Comparison of ENCODE assay signal across 19 mouse cellular contexts in the genomic region with DNA sequence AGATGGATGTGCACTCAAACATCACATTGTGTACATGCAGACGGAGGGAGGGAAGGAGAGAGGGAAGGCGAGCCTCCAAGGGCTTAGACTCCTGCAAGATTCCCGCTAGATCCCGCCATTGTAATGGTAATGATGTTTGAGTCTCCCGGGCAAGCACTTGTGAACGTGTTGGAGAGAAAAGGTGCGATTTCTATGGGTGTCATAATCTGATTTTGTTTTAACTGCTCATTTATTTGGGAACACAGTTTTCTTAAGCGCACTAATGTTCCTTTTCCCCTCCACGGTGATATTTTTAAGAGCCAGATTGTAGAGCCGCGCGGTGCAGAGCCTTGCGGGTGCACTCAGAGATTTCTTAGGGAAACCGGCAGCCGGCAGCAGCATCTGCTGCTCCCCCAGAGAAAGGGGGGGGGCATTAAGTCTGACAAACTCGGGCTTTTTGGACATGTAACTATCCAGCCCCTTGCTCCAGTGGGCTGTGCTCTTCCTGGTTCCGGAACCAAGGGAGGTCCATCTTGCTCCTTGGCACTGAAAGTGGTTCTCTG. TPM values are rescaled to one million over a fixed set of nuclear protein-coding genes. Genes with fewer than 3 reads are reported as not detected.
A peak's percentile ranks its signal among the peaks of the same experiment; 100 is the strongest.
DNase-seq lines count a peak whose midpoint lies in the region; ATAC-seq and TF ChIP-seq lines count a peak whose summit lies in the region.
"Had no signal": no experiment of that assay in that cellular context is flagged by ENCODE, and none has a peak within 500 bp of the region (broad histone marks: within the 10 kb centered on the region; RNA-seq: fewer than 3 reads in every experiment).

No protein-coding gene starts in this region.

- no peak for DNase-seq in testis, postnatal 10 days (ENCODE audit: low spot score)
- DNase-seq in forebrain, embryonic 11.5 days (ENCODE audit: low spot score): peak; percentile 69
- DNase-seq in hindbrain, postnatal 0 days (ENCODE audit: low spot score): peak; percentile 44
- DNase-seq in telencephalon, adult 2 months (ENCODE audit: low read depth, low spot score): peak; percentile 61
- DNase-seq in ovary, postnatal 14 days (ENCODE audit: low spot score): no peak
- DNase-seq in cerebellum, adult 9-11 months: no peak
- DNase-seq in urinary bladder, postnatal 25 days (ENCODE audit: low spot score): no peak
- DNase-seq: adrenal gland, adult 2 months; cerebellum, adult 11-12 months; kidney, postnatal 25 days; thymus, postnatal 4 days had no signal

- H3K27me3 ChIP-seq in testis, adult 2 months (ENCODE audit: control insufficient read depth, insufficient read depth, low read length): no peaks in the 10 kb centered on the region
- H3K27me3 ChIP-seq in forebrain, embryonic 11.5 days (ENCODE audit: control insufficient read depth, insufficient read depth, low read length): no peaks in the 10 kb centered on the region
- H3K27me3 ChIP-seq in hindbrain, postnatal 0 days (ENCODE audit: insufficient read depth, low read length): no peaks in the 10 kb centered on the region

- no peak for TF ChIP-seq CTCF in testis, adult 2 months (IDR thresholded peaks at IDR 0.05; ENCODE audit: control insufficient read depth, insufficient read depth, insufficient replicate concordance, low read depth, low read length)
- no peak for TF ChIP-seq CTCF in hindbrain, postnatal 0 days (IDR thresholded peaks at IDR 0.05; ENCODE audit: low read depth)

- peak overlapping the region; percentile 32; the same call in 1 of the 2 replicates for H3K9ac ChIP-seq in forebrain, embryonic 11.5 days (ENCODE audit: low read length)
- H3K9ac ChIP-seq in hindbrain, postnatal 0 days (replicated peaks; ENCODE audit: low read length): no peak overlapping the region
- H3K9ac ChIP-seq: limb, embryonic 12.5 days; lung, embryonic 15.5 days had no signal

- no peaks in the 10 kb centered on the region; the same call in 1 of the 2 replicates for H3K4me1 ChIP-seq in testis, adult 2 months (ENCODE audit: control insufficient read depth, insufficient read depth, low read length)
- peaks cover 13% of the 10 kb centered on the region for H3K4me1 ChIP-seq in forebrain, embryonic 11.5 days (replicated peaks; ENCODE audit: control insufficient read depth, insufficient read depth, low read length)
- H3K4me1 ChIP-seq in hindbrain, postnatal 0 days (ENCODE audit: insufficient read depth, low read length): peaks cover 13% of the 10 kb centered on the region; the same call in 1 of the 2 replicates
- H3K4me1 ChIP-seq: limb, embryonic 12.5 days; lung, embryonic 15.5 days had no signal

- TF ChIP-seq POLR2A in testis, adult 2 months (IDR thresholded peaks at IDR 0.05; ENCODE audit: control insufficient read depth, low read depth, low read length): no peak

- peak; percentile 87 for ATAC-seq in forebrain, embryonic 11.5 days (replicated peaks; ENCODE audit: low FRiP score)
- no peak for ATAC-seq in hindbrain, postnatal 0 days

- H3K4me3 ChIP-seq in testis, adult 2 months (ENCODE audit: control insufficient read depth, low read depth, low read length): peak overlapping the region; percentile 33; the same call in 1 of the 2 replicates
- peak overlapping the region; percentile 16; the same call in 1 of the 2 replicates for H3K4me3 ChIP-seq in forebrain, embryonic 11.5 days (ENCODE audit: low read depth, low read length)
- no peak overlapping the region for H3K4me3 ChIP-seq in hindbrain, postnatal 0 days (ENCODE audit: low read length)
- H3K4me3 ChIP-seq: erythroblast, embryonic 14.5 days; limb, embryonic 12.5 days; lung, embryonic 15.5 days had no signal

- no peaks in the 10 kb centered on the region for H3K36me3 ChIP-seq in testis, adult 2 months (ENCODE audit: control insufficient read depth, insufficient read depth, low read length)
- H3K36me3 ChIP-seq in forebrain, embryonic 11.5 days (ENCODE audit: control insufficient read depth, insufficient read depth, low read length): no peaks in the 10 kb centered on the region
- H3K36me3 ChIP-seq in hindbrain, postnatal 0 days (ENCODE audit: insufficient read depth, low read length): no peaks in the 10 kb centered on the region
- H3K36me3 ChIP-seq: limb, embryonic 12.5 days; lung, embryonic 15.5 days had no signal

- H3K4me2 ChIP-seq in forebrain, embryonic 11.5 days (ENCODE audit: low read depth, low read length, severe bottlenecking): peak overlapping the region; percentile 39
- peak overlapping the region; percentile 44 for H3K4me2 ChIP-seq in hindbrain, postnatal 0 days (ENCODE audit: low read depth, low read length)
- H3K4me2 ChIP-seq: limb, embryonic 12.5 days; lung, embryonic 15.5 days had no signal

- H3K9me3 ChIP-seq in forebrain, embryonic 11.5 days (ENCODE audit: control insufficient read depth, low read length): no peaks in the 10 kb centered on the region
- no peaks in the 10 kb centered on the region for H3K9me3 ChIP-seq in hindbrain, postnatal 0 days (ENCODE audit: low read length)
- H3K9me3 ChIP-seq: limb, embryonic 12.5 days; lung, embryonic 15.5 days had no signal

- WGBS in forebrain, embryonic 11.5 days: 5% methylated on average over 17 of the region's 17 CpGs
- WGBS in hindbrain, postnatal 0 days: 5% methylated on average over 17 of the region's 17 CpGs

- H3K27ac ChIP-seq in testis, adult 2 months (ENCODE audit: control insufficient read depth, insufficient read depth, low read depth, low read length): no peak overlapping the region
- peak overlapping the region; percentile 19; the same call in 1 of the 2 replicates for H3K27ac ChIP-seq in forebrain, embryonic 11.5 days (ENCODE audit: low read depth, low read length)
- H3K27ac ChIP-seq in hindbrain, postnatal 0 days: no peak overlapping the region
- H3K27ac ChIP-seq: limb, embryonic 12.5 days; lung, embryonic 15.5 days had no signal

RNA-seq across cellular contexts. Expression of a gene that starts 11.5 kb away (rescaled TPM):
- polyA plus RNA-seq in testis, adult 2 months (2012; rRNA removed): 0.43 and 0.55 TPM in 2 replicates
- 0.15 and 0.21 TPM in 2 replicates for polyA plus RNA-seq in forebrain, embryonic 11.5 days (2014; fragmentation: Nextera tagmentation; extraction: Ambion mirVana)
- total RNA-seq in hindbrain, postnatal 0 days (2014; rRNA removed): 9.0 and 11.1 TPM in 2 replicates
- polyA plus RNA-seq in hindbrain, postnatal 0 days (2015; fragmentation: Nextera tagmentation; extraction: Ambion mirVana): 2.8 and 2.9 TPM in 2 replicates
- total RNA-seq: adrenal gland, adult 2 months; granulocyte monocyte progenitor cell, adult 5-6 weeks; hematopoietic stem cell, adult 5-6 weeks; MEL; monocyte, adult 5-6 weeks had no signal
- polyA plus RNA-seq: adrenal gland, adult 2 months; erythroblast, embryonic 14.5 days had no signal

RNA-seq across cellular contexts. Expression of a gene that starts 32.2 kb away (rescaled TPM):
- 0.15 and 1.6 TPM in 2 replicates for polyA plus RNA-seq in testis, adult 2 months (2012; rRNA removed)
- polyA plus RNA-seq in forebrain, embryonic 11.5 days (2014; fragmentation: Nextera tagmentation; extraction: Ambion mirVana): 4.7 and 6.1 TPM in 2 replicates
- total RNA-seq in hindbrain, postnatal 0 days (2014; rRNA removed): 4.0 and 5.4 TPM in 2 replicates
- polyA plus RNA-seq in hindbrain, postnatal 0 days (2015; fragmentation: Nextera tagmentation; extraction: Ambion mirVana): 2.0 and 2.9 TPM in 2 replicates
- total RNA-seq: MEL had no signal

Comparison
In these comparisons a context has a peak if more than half of its experiments do, and no peak if none do; other contexts are left out.
1. DNase-seq: peak in forebrain, embryonic 11.5 days (single experiment), hindbrain, postnatal 0 days (single experiment) and telencephalon, adult 2 months (single experiment); none in testis, postnatal 10 days (single experiment), ovary, postnatal 14 days (single experiment), cerebellum, adult 9-11 months (single experiment) and urinary bladder, postnatal 25 days (single experiment).